Mouse (Mus musculus) thymus, adult 2 months (tissue): ENCODE results near the gene Ccdc74a. TPM values are rescaled to one million over a fixed set of nuclear protein-coding genes. Genes with fewer than 3 reads are reported as not detected.

Experiments
- DNase-seq: peaks from one replicate; pipeline ENCODE4 v3.0.0; 2021
- H3K27ac ChIP-seq: fragments of 200-500 bp; 2 replicates; pipeline ENCODE4 v1.5.1; 2012; ENCODE audit warnings: low read length, control low read depth; ENCODE audit not compliant: control insufficient read depth, insufficient read depth
- H3K27me3 ChIP-seq: fragments of 200-500 bp; 2 replicates; pipeline ENCODE4 v1.6.1; 2012; ENCODE audit warnings: mild to moderate bottlenecking, low read length, moderate library complexity, mixed read lengths; ENCODE audit not compliant: control insufficient read depth, insufficient read depth
- H3K36me3 ChIP-seq: fragments of 200-500 bp; 2 replicates; pipeline ENCODE4 v1.6.1; 2012; ENCODE audit warnings: mild to moderate bottlenecking, low read length, moderate library complexity; ENCODE audit not compliant: control insufficient read depth, insufficient read depth
- H3K4me1 ChIP-seq: fragments of 200-500 bp; replicated peaks from 2 replicates; pipeline ENCODE4 v1.6.1; 2012; ENCODE audit warnings: low read length; ENCODE audit not compliant: control insufficient read depth, insufficient read depth
- H3K4me3 ChIP-seq: fragments of 200-500 bp; 2 replicates; pipeline ENCODE4 v1.5.1; 2012; ENCODE audit warnings: mild to moderate bottlenecking, low read length, control low read depth, moderate library complexity; ENCODE audit not compliant: control insufficient read depth, insufficient read depth
- CTCF ChIP-seq: fragments of 200-500 bp; IDR thresholded peaks from 2 replicates; pipeline ENCODE4 v1.5.1; 2012; ENCODE audit warnings: mild to moderate bottlenecking, control low read depth, low read length, moderate library complexity, borderline replicate concordance; ENCODE audit not compliant: control insufficient read depth, poor library complexity, insufficient read depth; ENCODE audit errors: extremely low read depth
- POLR2A ChIP-seq: fragments of 200-500 bp; IDR thresholded peaks from 2 replicates; pipeline ENCODE4 v1.6.1; 2012; ENCODE audit warnings: mild to moderate bottlenecking, low read length, control low read depth, moderate library complexity; ENCODE audit not compliant: control insufficient read depth, poor library complexity, insufficient read depth; ENCODE audit errors: extremely low read depth
- WGBS: fragments of 180-500 bp; shearing (Covaris S2); methylation state at CpG from one replicate; pipeline ENCODE4 v1.1.7; 2018; 5-methylcytosine and 5-hydroxymethylcytosine counted together
- polyA plus RNA-seq: library from polyadenylated mRNA; depleted of rRNA; stranded (reverse); fragments of >200 nt; gene quantifications from 2 replicates; pipeline ENCODE4 v1.2.3, GENCODE M21; 2012

Ccdc74a gene
- polyA plus RNA-seq, 1 experiment = 0.61 TPM

GRCm38 (mm10) chr16:17617922-17618565, 28.2 kb upstream of the Ccdc74a start:
- Histone ChIP-seq H3K36me3 (peaks cover 4% of the 10 kb centered on the region), H3K4me3 (no peak overlapping the region), H3K4me1 (peaks cover 4% of the 10 kb centered on the region), H3K27me3 (no peaks in the 10 kb centered on the region), H3K27ac (no peak overlapping the region)
- no peak for TF ChIP-seq POLR2A
- TF ChIP-seq CTCF = peak; percentile 87; the same call in 1 of the 2 replicates
- 26% methylated on average over 13 of the region's 13 CpGs for WGBS
- peak; percentile 65 for DNase-seq

GRCm38 (mm10) chr16:17619198-17620105, 26.8 kb upstream of the Ccdc74a start, which contains the start of gene Smpd4:
Gene Smpd4 (plus strand): TSS chr16:17619354.
- H3K27me3 ChIP-seq = no peaks in the 10 kb centered on the region
- DNase-seq = peak; percentile 90
- H3K27ac ChIP-seq = no peak within 1 kb of the TSS
- TF ChIP-seq CTCF (no peak), POLR2A (peak; percentile 33; the same call in 1 of the 2 replicates)
- H3K36me3 ChIP-seq = peaks cover 4% of the 10 kb centered on the region
- WGBS = 2% methylated on average over 60 of the region's 60 CpGs
- H3K4me1 ChIP-seq = peaks cover 4% of the 10 kb centered on the region
- H3K4me3 ChIP-seq = peak within 1 kb of the TSS; percentile 72

- H3K36me3 ChIP-seq = peaks cover 11% of the 10 kb centered on the region
- WGBS = 100% methylated on average over 1 of the region's 1 CpGs
- TF ChIP-seq CTCF (no peak), POLR2A (no peak)
- no peaks in the 10 kb centered on the region for H3K27me3 ChIP-seq
- peaks cover 4% of the 10 kb centered on the region for H3K4me1 ChIP-seq
- H3K4me3 ChIP-seq = no peak overlapping the region
- H3K27ac ChIP-seq = no peak overlapping the region
- no peak for DNase-seq
Measured at GRCm38 (mm10) chr16:17621936-17622335, 24.3 kb upstream of the Ccdc74a start.

- no peak for TF ChIP-seq POLR2A
- peak; percentile 26; the same call in 1 of the 2 replicates for TF ChIP-seq CTCF
- Histone ChIP-seq H3K36me3 (peaks cover 39% of the 10 kb centered on the region), H3K27me3 (no peaks in the 10 kb centered on the region), H3K27ac (no peak overlapping the region), H3K4me3 (no peak overlapping the region), H3K4me1 (no peaks in the 10 kb centered on the region)
- no peak for DNase-seq
- 85% methylated on average over 8 of the region's 8 CpGs for WGBS
Measured at GRCm38 (mm10) chr16:17625488-17626268, 20.6 kb upstream of the Ccdc74a start.

- Histone ChIP-seq H3K36me3 (peaks cover 45% of the 10 kb centered on the region), H3K27ac (no peak overlapping the region), H3K4me3 (no peak overlapping the region), H3K27me3 (no peaks in the 10 kb centered on the region), H3K4me1 (no peaks in the 10 kb centered on the region)
- WGBS = 96% methylated on average over 5 of the region's 5 CpGs
- no peak for DNase-seq
- TF ChIP-seq POLR2A (no peak), CTCF (no peak)
Measured at GRCm38 (mm10) chr16:17626269-17626555, 20.1 kb upstream of the Ccdc74a start.

GRCm38 (mm10) chr16:17632580-17632979, 13.7 kb upstream of the Ccdc74a start:
- no peaks in the 10 kb centered on the region for H3K4me1 ChIP-seq
- WGBS = 99% methylated on average over 2 of the region's 2 CpGs
- no peak for DNase-seq
- peaks cover 40% of the 10 kb centered on the region for H3K36me3 ChIP-seq
- H3K27me3 ChIP-seq = no peaks in the 10 kb centered on the region
- H3K27ac ChIP-seq = no peak overlapping the region
- H3K4me3 ChIP-seq = no peak overlapping the region
- TF ChIP-seq CTCF = no peak
- TF ChIP-seq POLR2A = no peak
